Mouse (Mus musculus) urinary bladder, postnatal 14 days (tissue): Measurements from ENCODE around the gene Lrsam1.

Experiments
- DNase-seq: peaks from one replicate; pipeline ENCODE4 v3.0.0; 2021; ENCODE audit warnings: low spot score

Lrsam1 gene

DNA sequence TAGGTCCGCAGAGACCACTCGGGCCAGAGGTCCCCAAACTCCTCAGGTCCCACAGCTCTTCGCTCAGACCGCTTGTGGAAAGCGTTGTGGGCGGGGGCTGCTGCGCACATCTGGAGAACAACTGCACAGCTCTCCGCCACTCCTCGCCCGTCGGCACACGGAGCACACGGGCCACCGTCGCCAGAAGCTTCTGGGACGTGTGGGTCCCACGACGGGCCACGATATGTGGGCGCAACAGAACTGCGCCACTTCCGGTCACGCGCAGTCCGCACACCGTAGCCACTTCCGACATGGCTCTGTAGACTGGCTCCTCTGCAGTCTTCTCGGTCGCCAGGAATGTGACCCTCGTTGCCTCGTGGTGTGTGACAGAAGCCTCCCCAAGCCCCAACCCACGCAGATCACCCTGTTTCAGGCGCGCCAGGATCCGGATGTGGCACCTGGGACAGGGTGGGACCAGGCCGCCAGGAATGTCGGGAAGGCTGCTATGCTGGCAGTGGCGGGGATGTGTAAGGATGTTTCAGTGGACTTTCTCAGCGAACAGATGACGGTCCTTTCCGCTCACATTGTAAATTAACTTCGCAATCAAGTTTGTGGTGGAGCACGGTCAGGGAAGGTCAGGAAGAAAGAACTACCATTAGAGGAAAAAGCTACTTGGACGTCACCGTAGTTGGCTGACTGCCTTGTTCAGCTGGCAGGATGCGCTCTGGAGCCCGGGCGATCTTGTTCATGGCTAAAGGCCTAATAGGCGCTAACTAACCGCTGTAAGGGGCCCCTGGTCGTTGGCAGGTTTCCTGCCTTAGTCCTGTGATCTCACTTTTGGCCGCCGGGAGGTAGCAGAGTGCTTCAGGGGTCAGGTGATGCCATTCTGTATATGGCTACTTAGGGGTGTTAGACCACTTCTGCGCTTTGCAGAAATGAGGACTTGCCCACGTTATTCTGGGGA lies 5.5 kb upstream of the Lrsam1 start:
- DNase-seq: peak; percentile 83

DNA sequence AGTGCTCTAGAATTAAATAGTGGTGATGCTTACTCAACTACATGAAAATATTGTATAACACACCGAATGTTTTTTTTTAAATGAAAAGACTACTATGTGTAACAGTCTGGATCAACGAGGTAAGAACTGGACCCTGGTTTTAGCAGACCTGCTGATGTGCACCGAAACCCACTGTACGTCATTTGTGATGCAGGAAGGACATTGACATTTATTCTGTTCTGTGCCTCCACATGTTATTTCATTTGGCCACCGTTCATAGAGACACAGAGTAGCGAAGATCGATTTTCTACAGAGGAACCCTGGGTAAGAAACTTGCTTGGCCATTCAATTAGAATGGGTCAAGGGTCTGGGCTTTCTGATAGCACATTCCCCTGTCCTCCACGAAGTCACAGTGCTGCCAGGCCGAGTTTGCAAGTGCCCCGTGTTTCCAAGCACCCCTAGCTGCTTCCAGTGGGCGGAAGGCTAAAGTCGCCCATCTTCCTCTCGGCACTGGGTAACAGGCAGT lies 4.8 kb upstream of the Lrsam1 start:
- DNase-seq: no peak

DNA sequence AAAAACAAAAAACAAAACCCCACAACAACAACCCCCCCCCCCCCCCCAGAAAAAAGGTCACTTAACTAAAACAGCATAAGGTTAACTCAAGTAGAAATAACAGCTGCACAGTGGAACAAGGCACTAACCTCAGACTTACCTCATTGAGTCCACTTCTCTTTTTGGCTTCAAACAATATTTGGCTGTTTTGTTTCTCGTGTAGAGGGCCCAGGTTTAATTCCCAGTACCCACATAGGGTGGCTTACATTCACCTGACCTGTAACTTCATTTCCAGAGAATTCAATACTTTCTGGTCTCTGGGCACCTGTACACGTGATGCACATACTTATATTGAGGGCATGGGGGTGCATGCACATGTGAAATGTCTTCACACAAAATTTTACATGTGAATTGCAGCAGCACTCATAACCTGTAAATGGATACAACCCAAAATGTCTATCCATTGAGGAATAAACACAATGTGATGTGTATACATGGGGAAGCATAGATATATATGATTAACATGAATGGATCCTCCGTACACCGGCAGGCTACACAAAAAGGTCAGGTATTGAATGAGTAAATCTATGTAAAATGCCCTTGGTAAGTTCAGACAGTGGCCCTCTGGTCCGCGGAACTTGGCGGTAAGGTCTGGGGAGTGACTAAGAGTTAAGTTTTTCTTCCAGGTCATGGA lies 4.2 kb upstream of the Lrsam1 start:
- no peak for DNase-seq

DNA sequence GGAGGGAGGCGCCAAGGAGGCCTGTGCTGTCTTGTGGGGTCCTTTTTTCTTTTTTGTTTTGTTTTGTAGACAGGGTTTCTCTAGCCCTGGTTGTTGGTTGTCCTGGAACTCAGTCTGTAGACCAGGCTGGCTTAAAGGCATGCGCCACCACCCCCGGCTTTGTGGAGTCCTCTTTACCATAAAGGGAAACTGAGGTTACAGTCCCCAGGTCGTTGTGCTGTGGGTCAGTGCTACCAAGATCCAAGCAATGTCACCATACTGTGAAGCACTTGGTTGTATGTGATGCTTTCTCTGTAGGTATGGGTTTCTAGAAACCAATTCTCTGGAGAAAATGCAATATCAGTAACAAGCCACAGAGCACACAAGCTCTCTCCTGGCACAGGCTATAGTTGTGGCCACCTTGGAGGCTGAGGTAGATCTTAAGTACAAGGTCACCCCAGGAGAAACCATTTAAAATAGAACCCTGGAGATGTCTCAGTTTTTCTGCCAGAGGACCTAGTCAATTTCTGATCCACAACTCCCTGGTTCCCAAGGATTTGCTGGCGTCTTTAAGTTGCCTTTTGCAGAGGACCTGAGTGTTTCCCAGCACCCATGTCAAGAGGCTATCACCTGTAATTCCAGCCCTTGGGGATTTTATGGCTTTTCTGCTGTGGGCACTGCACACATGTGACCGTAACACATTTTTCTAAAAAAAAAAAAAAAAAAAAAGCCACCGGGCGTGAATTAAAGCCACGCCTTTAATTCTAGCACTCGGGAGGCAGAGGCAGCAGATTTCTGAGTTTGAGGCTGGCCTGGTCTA lies 3.4 kb upstream of the Lrsam1 start:
- no peak for DNase-seq

DNA sequence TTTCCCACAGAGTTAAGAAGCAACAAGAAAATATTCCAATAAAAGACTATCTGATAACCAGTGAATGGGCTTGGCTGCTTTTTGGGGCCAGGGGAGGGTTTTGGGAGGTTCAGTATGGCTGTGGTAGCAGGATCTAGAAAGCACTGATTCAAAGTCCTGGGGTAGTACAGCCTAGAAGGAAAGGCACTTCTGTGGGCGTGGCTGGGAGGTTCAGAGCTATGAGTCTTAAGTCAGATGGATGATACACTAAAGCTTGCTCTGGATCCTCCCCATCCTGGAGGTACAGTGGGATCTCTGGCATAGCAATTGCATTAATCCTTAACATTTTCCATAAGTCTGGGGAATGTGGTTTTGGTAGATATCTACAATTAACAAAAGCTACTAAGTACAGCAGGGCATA lies 2.6 kb upstream of the Lrsam1 start:
- no peak for DNase-seq

DNA sequence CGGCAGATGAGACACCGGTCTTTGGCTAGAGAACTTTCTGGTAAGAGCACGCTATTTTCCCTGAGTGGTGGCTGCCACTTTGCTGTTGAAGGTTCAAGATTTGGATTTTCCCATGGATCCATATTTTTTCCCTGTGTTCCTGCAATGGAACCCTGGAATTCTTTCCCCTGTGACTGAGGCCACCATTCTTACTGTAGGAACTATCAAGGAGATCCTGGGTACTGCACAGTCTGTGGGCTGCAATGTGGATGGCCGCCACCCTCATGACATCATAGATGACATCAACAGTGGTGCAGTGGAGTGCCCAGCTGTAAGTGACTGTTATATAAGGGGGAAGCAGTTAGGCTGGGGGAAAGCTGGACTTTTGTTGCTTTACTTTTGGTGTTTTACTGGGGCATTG lies 2.1 kb upstream of the Lrsam1 start:
- no peak for DNase-seq

DNA sequence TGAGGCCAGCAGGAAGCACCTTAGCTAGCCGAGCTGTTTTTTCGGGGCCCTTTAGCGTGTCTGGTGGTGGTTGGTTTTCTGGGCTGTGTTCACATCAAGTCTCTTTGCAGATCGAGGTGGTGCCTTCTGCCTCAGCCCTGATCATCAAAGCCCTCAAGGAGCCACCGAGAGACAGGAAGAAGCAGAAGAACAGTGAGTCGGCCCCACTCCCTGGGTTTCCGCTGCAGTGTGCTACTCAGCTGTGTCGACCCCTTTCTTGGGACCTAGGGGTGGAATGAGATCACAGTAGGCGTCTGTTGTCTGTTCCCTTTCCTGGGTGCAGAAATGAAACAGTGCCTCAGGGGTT lies 1.4 kb upstream of the Lrsam1 start:
- DNase-seq: no peak

DNA sequence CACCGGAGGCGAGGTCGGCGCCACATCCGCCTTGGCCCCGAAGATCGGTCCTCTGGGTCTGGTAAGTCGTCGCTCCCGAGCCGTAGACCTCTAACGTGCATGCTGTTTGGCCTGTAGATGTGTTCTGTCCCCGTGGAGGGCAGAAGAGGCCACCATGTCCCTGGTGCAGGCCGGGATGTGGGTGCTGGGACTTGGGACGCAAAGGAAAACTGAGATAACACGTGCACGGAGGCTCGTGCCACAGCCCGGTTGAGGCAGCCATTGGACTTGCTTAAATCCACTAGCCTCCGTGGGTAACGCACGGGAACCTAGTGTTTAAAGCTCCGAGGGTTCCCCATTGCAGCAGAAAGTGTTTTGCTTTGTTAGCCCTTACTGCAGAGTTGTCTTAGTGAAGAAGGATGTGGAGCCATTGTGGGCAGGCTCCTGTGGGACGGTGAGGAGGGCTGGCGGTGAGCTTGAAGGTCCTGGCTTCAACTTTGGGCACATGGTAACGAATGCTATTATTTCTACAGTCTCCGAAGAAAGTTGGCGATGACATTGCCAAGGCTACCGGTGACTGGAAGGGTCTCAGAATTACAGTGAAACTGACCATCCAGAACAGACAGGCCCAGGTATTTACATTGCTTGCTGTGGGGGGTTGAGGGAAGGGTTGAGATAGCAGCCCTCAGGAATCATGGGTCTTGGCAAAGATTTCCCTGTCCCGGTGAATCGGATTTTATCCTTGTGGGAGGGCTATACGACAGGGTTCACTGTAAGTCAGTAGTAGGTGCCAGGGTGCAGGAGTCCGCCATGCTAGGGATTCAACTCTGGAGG lies 854 bp upstream of the Lrsam1 start:
- peak; percentile 28 for DNase-seq

DNA sequence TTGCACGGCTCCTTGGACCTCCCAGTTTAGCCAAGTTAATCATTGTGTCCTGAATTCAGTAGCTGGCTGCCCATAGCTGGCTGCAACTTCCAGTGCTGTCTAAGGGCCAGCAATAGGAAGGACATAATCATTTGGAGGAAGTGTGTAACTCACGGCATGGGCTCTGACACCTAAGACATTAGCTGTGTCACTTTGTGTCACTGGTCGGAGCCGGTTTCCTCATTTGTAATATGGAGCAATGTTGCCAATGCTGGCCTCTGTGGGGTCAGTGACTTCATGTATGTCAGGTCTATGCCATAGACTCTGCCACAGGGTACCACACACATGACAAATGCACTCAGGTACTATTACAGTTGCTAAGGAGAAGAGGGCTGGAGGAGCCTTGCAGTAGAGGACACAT lies 1.1 kb downstream of the Lrsam1 start:
- DNase-seq: no peak

DNA sequence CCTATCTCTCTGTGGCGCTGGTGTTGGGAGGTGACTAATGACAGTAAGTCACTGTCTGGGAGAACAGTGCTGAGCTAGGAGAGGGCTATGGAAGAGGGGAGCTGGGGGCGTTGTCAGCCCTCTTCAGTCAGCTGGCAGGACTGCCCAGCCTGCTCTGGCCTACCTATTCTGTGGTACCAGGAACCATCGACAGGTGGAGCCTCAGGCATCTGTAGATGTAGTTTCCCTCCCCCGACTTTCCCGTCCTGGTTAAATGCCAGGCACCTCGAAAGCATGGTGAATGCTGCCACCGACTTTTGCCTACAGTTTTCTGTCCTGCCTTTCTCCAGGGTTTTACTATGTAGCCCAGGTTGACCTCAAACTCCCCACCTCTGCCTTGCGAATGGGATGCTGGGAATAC lies 4.1 kb downstream of the Lrsam1 start:
- peak; percentile 32 for DNase-seq

DNA sequence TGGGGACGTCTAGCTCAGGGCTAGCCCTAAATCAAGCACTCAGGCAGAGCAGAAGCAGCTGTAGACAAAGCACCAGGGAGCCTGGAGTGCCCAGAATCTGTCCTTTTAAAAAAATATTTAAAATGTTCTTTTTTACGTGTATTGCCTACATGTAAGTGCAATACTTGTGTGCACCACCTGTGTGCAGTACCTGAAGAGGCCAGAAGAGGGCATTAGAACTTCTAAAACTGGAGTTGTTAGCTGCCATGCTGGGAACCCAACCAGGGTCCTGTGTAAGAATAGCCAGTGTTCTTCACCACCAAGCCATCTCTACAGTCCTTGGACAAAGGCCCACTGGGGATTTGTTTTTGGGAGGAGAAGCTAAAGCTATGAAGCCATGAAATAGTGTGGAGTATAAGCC lies 6.8 kb downstream of the Lrsam1 start:
- no peak for DNase-seq

DNA sequence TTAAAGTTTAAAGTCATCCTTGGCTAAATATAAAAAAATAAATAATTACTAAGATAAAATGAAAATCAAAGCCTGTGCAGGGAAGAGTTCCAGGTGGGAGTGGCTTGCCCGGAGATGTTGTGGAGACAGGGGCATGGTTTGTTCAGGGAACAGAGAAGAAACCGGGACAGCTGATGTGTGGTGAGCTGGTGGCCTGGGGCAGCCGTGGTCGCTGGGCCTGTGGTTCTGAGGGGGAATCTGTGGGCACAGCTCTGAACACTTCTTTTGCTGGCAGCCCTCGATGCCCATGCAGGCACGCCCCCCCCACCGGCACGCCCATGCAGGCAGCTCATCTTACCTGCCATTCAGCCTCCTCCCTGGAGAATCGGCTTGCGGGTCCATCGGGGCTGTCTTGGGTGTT lies 14.0 kb downstream of the Lrsam1 start:
- no peak for DNase-seq

DNA sequence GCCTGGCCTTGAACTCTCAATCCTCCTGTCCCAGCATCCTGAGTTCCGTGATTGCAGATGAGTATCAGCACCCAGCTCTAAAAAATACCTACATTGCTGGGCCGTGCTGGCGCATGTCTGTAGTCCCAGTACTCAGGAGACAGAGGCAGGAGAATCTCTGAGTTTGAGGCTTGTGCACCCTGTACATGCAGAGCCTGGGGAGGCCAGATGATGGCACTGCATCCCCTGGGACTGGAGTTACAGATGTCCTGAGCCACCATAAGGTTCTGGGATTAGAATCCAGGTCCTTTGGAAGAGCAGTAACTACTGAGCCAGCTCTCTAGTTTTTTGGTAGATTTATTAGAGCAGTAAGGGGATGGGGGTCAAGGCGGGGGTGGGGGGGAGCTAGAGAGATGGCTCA lies 20.9 kb downstream of the Lrsam1 start:
- DNase-seq: no peak

DNA sequence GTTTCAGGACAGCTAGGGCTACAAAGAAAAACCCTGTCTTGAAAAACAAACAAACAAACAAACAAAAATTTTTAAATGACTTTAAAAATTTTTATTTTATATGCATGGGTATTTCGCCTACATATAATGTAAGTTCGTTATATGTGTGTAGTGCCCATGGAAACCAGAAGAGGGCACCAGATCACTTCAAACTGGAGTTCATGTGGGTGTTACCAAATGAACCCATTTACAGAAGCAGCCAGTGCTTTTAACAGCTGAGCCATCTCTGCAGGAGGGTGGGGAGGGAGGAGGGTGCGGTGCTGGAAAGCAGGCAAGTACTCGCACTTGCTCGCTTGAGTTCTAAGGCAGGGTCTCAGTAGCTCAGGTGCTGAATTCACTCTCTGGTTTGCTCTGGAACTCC lies 22.0 kb downstream of the Lrsam1 start:
- peak; percentile 52 for DNase-seq

DNA sequence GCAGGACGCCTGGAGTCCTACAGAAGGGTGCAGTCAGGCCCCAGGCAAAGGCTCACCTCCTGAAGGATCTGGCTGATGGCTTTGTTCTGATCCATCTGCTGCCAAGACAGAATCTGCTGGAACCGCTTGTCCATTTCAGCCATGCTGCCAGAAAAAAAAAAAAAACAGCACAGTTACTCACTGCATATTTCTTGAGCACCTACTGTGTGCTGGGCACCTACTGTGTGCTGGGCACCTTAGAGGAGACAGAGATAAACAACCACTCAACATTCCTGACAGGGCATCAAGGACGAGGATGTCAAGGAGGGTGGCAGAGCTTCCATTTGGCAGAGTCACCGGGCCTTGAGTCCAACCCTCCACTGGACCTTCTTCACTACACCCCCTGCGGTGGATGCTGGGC lies 22.7 kb downstream of the Lrsam1 start:
- DNase-seq: no peak

DNA sequence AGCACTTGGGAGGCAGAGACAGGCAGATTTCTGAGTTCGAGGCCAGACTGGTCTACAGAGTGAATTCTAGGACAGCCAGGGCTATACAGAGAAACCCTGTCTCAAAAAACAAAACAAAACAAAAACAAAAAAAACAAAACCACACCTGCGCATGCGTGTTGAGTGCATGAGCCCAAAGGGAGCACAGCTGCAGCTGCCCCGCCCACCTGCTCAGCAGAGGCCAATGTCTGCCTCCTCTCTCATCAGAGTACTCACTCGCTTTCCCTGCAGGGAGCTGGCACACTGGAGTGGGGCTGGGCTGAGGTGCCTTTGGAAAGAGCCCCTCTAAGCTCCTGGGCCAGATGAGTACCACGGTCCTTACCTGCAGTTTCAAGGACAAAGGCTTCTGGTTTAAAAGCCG lies 29.7 kb downstream of the Lrsam1 start:
- no peak for DNase-seq

DNA sequence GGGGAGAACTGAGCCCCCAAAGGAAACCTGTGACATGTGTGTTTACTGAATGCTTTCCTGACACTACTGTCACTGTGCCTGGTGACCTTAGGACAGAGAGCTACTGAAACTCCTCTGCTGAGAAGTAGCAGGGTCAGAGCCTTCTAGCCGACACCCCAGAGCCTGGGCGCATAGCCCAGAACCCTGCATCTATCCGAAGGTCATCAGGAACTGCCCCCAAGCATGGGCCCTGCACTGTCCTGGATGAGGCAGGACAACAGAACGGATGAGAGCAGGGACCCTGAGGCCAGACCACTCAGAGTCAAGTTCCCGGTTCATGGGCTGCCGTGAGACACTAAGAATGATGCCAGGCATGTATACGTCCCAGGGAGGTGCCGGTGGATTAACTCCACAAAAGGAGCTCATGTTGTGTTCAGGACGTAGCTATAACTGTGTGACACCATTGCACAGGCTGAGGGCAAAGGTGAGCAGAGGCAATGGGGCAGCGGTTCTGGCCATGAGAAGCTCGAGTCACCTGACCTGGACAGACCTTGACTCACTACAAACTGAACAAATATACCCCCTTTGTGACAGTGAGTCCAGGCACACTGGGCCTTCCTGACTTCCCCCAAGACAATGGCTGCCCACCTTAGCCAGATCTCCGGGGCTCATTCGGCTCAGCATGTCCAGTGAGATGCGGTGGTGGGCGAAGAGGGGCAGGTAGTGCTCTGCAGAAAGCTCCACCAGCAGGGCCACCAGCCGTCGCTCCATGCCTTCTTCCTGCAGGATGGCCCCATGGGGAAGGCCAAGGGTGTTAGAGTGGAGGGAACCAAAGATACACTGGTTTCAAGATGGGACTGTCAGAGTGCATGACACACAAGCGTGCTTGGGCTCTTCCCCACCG lies 32.2 kb downstream of the Lrsam1 start:
- DNase-seq: no peak

DNA sequence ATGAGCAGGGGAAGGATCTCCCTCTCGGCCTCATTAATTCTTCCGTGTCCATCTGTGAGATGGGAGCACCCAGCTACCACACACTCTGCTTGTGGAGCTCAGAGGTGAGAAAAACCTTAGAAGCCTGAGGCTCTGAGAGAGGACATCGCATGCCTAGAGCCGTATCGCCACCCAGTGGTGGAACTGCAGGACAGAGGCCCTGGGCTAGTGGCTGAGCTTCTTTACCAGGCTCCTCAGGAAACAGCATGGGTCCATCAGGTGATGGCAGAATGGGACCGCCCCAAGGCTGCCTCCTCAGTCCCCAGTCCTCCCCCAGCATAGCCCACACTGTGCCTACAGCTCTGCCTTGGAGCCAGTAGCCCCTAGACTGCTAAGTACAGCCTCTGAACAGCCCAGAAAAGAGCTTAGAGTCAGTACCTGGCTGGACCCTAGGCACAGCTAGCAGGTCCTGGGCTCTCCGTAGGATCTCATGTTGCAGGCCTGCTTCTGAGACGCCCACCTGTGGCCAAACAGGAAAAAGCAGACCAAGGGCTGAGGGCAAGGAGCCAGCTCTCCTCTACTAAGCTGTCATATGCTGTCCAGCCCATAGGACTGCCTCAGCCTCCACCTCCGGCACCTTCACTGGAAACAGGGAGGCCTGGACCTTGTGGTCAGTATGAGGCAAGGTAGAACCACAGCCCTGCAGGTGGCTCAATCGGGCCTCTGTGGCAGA lies 33.0 kb downstream of the Lrsam1 start:
- peak; percentile 85 for DNase-seq

DNA sequence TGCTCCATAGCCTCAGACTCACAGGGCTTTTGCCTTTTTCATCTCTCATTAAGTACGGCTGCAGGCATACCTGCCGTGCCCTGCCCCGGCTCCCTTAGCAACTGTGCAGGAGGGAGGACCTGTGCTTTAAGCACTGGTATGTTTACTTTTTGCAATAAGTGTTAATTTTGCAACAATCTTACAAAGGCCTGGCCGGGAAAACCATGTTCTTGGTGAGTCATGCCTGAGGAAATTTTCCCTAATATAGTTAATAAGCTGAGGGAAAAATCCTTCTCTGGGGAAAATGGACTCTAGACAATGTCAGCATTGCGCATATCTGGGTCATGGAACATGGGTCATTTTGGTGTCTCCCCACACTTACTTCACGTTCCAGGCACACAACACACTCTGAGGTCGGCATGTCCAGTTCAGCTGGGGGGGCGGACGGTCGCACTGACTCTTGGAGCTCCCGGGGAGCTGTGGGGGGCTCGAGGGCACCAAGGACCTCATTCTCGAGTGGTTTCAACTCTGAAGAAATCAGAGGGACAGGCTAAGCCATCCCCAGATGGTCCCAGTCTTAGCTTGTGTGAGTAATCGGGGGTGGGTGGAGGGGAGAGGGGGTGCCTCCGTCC lies 33.7 kb downstream of the Lrsam1 start:
- DNase-seq: no peak
